Mouse (Mus musculus) limb, embryonic 11.5 days (tissue): ENCODE results near the gene Eepd1. TPM values are rescaled to one million over a fixed set of nuclear protein-coding genes. Genes with fewer than 3 reads are reported as not detected.

Source experiments
- polyA plus RNA-seq: library from polyadenylated mRNA; unstranded; fragments of >200 nt; fragmentation: Nextera tagmentation; extraction: Ambion mirVana; gene quantifications from 2 replicates; pipeline ENCODE4 v1.2.1, GENCODE M21; 2014

Eepd1 gene
- polyA plus RNA-seq, 1 experiment from 2014 or later = 21.8 TPM

Other genes with a start within 250 kb of the Eepd1 start
- gene Sept7, start 229.1 kb upstream of the Eepd1 start, polyA plus RNA-seq = 295 and 305 TPM in 2 replicates